Mouse (Mus musculus) kidney, adult 9 months (tissue): ENCODE results near the gene Eid2b.

ENCODE experiments used
- DNase-seq: peaks from one replicate; pipeline ENCODE4 v3.0.0; 2022

Gene Eid2b

GRCm38 (mm10) chr7:28301616-28302433, 24.3 kb downstream of the Eid2b start, which contains the start of gene Dll3:
Dll3 (minus strand) TSS chr7:28302238.
- peak; percentile 44 for DNase-seq

GRCm38 (mm10) chr7:28305641-28306040, 28.1 kb downstream of the Eid2b start:
- peak; percentile 70 for DNase-seq

GRCm38 (mm10) chr7:28306216-28306615, 28.7 kb downstream of the Eid2b start:
- DNase-seq, result peak; percentile 82

- DNase-seq, result no peak
Measured at GRCm38 (mm10) chr7:28309737-28310136, 32.2 kb downstream of the Eid2b start.

GRCm38 (mm10) chr7:28311151-28311925, 33.8 kb downstream of the Eid2b start:
- no peak for DNase-seq

- peak; percentile 98 for DNase-seq
Measured at GRCm38 (mm10) chr7:28311926-28312543, 34.5 kb downstream of the Eid2b start, which contains the start of gene Timm50. Timm50 (minus strand) TSS chr7:28312072.

- DNase-seq, result no peak
Measured at GRCm38 (mm10) chr7:28318036-28318435, 40.5 kb downstream of the Eid2b start.

GRCm38 (mm10) chr7:28318714-28319113, 41.2 kb downstream of the Eid2b start:
- no peak for DNase-seq

- peak; percentile 65 for DNase-seq
Measured at GRCm38 (mm10) chr7:28321974-28322720, 44.6 kb downstream of the Eid2b start.

- DNase-seq, result no peak
Measured at GRCm38 (mm10) chr7:28325293-28325692, 47.8 kb downstream of the Eid2b start.

- DNase-seq, result no peak
Measured at GRCm38 (mm10) chr7:28326457-28326856, 48.9 kb downstream of the Eid2b start.

GRCm38 (mm10) chr7:28328260-28328659, 50.7 kb downstream of the Eid2b start:
- no peak for DNase-seq
